Mouse (Mus musculus) neural tube, embryonic 11.5 days (tissue): ENCODE measurements around the gene Cish. TPM values are rescaled to one million over a fixed set of nuclear protein-coding genes. Genes with fewer than 3 reads are reported as not detected.
A peak's percentile ranks its signal among the peaks of the same experiment; 100 is the strongest.

Source experiments
- ATAC-seq: fragments of 200-750 bp; cut with Nextera tagmentation; 2 replicates; pipeline ENCODE4 v1.8.0; 2017; ENCODE audit warnings: moderate number of reproducible peaks, mild to moderate bottlenecking, moderate TSS enrichment, moderate library complexity; ENCODE audit not compliant: insufficient read depth, low FRiP score, low TSS enrichment
- DNase-seq: peaks from one replicate; pipeline ENCODE4 v3.0.0-alpha.2; 2015; ENCODE audit warnings: low spot score
- H3K27ac ChIP-seq: fragments of 300-500 bp; sonication (generic); 2 replicates; pipeline ENCODE4 v1.5.1; 2014; ENCODE audit warnings: low read depth, mild to moderate bottlenecking, low read length
- H3K27me3 ChIP-seq: fragments of 300-500 bp; sonication (generic); 2 replicates; pipeline ENCODE4 v1.6.1; 2014; ENCODE audit warnings: mild to moderate bottlenecking, low read length, mixed read lengths; ENCODE audit not compliant: control insufficient read depth, insufficient read depth
- H3K36me3 ChIP-seq: fragments of 300-500 bp; sonication (generic); 2 replicates; pipeline ENCODE4 v1.6.1; 2014; ENCODE audit warnings: mild to moderate bottlenecking, low read length, moderate library complexity, mixed read lengths; ENCODE audit not compliant: control insufficient read depth, insufficient read depth
- H3K4me1 ChIP-seq: fragments of 300-500 bp; sonication (generic); 2 replicates; pipeline ENCODE4 v1.6.1; 2014; ENCODE audit warnings: low read length, mixed read lengths; ENCODE audit not compliant: control insufficient read depth, insufficient read depth
- H3K4me2 ChIP-seq: fragments of 300-500 bp; sonication (generic); 2 replicates; pipeline ENCODE4 v1.6.1; 2014; ENCODE audit warnings: low read depth, mild to moderate bottlenecking, moderate library complexity
- H3K4me3 ChIP-seq: fragments of 300-500 bp; sonication (generic); 2 replicates; pipeline ENCODE4 v1.5.1; 2014; ENCODE audit warnings: low read depth, low read length
- H3K9ac ChIP-seq: fragments of 300-500 bp; sonication (generic); 2 replicates; pipeline ENCODE4 v1.6.1; 2014; ENCODE audit warnings: mild to moderate bottlenecking, low read length
- H3K9me3 ChIP-seq: fragments of 300-500 bp; sonication (generic); 2 replicates; pipeline ENCODE4 v1.6.1; 2016; ENCODE audit warnings: low read length; ENCODE audit not compliant: control insufficient read depth
- WGBS: fragments of 180-500 bp; shearing (Covaris S2); extraction: QIAGEN DNeasy Blood & Tissue Kit; methylation state at CpG from one replicate; pipeline ENCODE4 v1.1.7; 2014; 5-methylcytosine and 5-hydroxymethylcytosine counted together
- polyA plus RNA-seq: library from polyadenylated mRNA; unstranded; fragments of >200 nt; fragmentation: Nextera tagmentation; extraction: Ambion mirVana; gene quantifications from 2 replicates; pipeline ENCODE4 v1.2.1, GENCODE M21; 2014

Cish gene
- 5.1 and 6.4 TPM in 2 replicates for polyA plus RNA-seq

DNA sequence AAGGTAGTCTGAATTCAATTTTAAA is at the start of gene Cish:
Cish (plus strand) TSS at position 11 of the 25 bp plus-strand sequence.
- H3K27ac ChIP-seq: no peak within 1 kb of the TSS
- H3K4me2 ChIP-seq: peak within 1 kb of the TSS; percentile 90
- H3K9me3 ChIP-seq: no peaks in the 10 kb centered on the region
- peak within 1 kb of the TSS; percentile 59 for H3K4me3 ChIP-seq
- peak within 1 kb of the TSS; percentile 66 for H3K9ac ChIP-seq
- no peaks in the 10 kb centered on the region for H3K27me3 ChIP-seq
- no peak for ATAC-seq
- no peaks in the 10 kb centered on the region for H3K36me3 ChIP-seq
- no peak for DNase-seq
- peaks cover 6% of the 10 kb centered on the region; the same call in 1 of the 2 replicates for H3K4me1 ChIP-seq

DNA sequence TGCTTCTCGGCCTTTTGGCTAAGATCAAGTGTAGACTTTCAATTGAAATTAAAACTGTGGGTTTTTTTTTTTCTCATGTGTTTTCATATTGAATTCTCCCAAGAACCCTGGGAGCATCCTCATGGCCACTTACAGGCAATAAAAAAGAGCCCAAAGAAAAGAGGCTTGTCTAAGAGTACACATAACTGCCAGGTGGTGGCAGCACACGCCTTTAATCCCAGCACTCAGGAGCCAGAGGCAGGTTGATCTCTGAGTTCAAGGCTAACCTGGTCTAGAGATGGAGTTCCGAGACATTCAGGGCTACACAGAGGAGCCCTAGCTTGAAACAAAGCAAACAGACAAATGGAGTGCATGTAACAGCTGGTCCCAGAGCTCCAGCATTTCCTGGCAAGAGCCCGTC is 49.7 kb upstream of the Cish start:
- Histone ChIP-seq H3K36me3 (no peaks in the 10 kb centered on the region), H3K9ac (no peak overlapping the region), H3K27me3 (no peaks in the 10 kb centered on the region), H3K9me3 (no peaks in the 10 kb centered on the region), H3K4me1 (no peaks in the 10 kb centered on the region), H3K27ac (no peak overlapping the region), H3K4me2 (no peak overlapping the region), H3K4me3 (no peak overlapping the region)
- ATAC-seq (no peak), DNase-seq (no peak)
- 62% methylated on average over 4 of the region's 4 CpGs for WGBS

DNA sequence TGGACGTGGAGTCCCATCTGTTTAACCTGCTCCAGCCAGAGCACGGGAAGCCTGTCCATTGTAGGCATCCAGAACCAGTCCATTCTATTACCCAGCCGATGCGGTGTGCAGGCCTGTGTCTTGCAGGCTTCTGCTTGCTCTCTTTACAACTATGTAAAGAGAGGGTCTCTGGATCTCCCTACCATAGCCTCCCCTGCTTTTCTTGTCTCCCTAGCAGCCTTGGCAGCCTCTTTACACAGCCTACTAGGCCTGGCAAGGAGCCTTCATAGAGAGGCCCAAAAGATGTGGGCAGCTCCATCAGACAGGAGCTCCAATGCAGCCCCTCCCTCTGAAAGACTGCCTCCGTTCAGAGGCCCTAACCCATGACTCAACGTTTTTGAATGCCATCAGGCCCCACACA is 46.7 kb upstream of the Cish start:
- Histone ChIP-seq H3K9me3 (no peaks in the 10 kb centered on the region), H3K4me2 (no peak overlapping the region), H3K27me3 (no peaks in the 10 kb centered on the region), H3K27ac (no peak overlapping the region), H3K36me3 (no peaks in the 10 kb centered on the region), H3K4me3 (no peak overlapping the region), H3K4me1 (no peaks in the 10 kb centered on the region), H3K9ac (no peak overlapping the region)
- 76% methylated on average over 6 of the region's 6 CpGs for WGBS
- ATAC-seq (no peak), DNase-seq (no peak)

DNA sequence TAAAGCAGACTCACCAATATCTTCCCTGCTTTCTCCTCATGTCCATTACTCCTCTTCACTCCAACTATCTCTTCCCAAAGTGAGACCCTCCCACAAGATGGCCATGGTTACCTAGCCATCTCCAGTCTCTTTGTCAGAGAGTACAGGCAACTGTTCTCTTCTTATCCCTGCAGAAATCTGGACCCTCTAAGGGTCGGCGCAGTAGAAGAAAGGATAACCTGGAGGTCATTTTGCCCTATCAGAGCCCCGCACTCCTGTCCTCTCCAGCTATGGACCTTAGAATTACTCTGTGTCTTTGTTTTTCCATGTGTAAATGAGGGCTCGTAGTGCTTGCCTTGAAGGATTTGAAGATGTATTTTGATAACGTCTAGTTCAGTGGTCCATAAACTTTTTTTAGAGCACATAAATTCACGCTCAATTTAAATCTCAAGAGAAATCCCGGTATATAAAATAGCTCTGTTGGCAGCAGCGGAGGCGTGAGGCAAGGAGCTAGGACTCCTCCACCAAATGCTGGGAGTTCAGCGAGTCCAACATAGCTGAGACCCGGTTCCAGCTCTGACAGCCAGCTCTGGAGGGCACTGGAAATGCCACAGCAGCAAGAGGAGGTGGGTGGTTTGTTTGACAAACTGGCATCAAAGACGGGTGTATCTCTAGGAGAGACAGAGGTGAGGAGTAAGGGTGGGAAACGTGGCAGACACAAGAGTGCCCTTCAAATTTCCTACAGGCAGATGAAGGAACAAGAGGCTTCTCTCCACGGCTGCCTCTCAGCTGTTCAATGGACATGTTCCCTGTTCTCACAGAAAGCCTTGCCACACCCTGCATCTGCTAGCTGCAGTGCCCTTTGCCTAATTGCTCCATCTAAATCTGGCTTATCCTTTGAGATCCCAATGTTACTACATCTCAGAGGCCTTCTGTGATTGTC is 45.1 kb upstream of the Cish start:
- no peak for DNase-seq
- Histone ChIP-seq H3K4me3 (no peak overlapping the region), H3K4me1 (no peaks in the 10 kb centered on the region; the same call in 1 of the 2 replicates), H3K36me3 (no peaks in the 10 kb centered on the region), H3K4me2 (no peak overlapping the region), H3K9ac (no peak overlapping the region), H3K9me3 (no peaks in the 10 kb centered on the region), H3K27me3 (no peaks in the 10 kb centered on the region), H3K27ac (no peak overlapping the region)
- ATAC-seq: no peak
- WGBS: 82% methylated on average over 14 of the region's 14 CpGs

DNA sequence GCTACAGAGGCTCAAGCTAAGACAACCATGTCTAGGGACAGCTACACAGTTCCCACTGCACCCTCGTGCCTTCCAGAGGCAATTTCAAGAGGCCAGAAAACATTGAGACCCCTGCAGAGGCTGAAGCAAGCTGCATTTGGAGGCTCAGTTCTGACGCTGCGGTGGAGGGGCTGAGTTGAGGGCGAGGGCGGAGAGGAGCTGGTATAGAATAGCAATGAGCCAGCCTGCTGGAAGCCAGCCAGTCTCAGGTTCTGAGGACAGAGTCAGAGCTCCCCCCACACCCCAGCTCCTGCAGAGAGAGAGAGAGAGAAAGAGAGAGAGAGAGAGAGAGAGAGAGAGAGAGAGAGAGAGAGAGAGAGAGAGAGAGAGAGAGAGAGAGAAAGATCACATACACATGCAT is 43.7 kb upstream of the Cish start:
- Histone ChIP-seq H3K36me3 (no peaks in the 10 kb centered on the region), H3K27me3 (no peaks in the 10 kb centered on the region), H3K4me3 (no peak overlapping the region), H3K27ac (no peak overlapping the region), H3K9ac (no peak overlapping the region), H3K4me2 (no peak overlapping the region), H3K4me1 (no peaks in the 10 kb centered on the region; the same call in 1 of the 2 replicates), H3K9me3 (no peaks in the 10 kb centered on the region)
- 12% methylated on average over 5 of the region's 5 CpGs for WGBS
- DNase-seq (peak; percentile 38), ATAC-seq (no peak)

DNA sequence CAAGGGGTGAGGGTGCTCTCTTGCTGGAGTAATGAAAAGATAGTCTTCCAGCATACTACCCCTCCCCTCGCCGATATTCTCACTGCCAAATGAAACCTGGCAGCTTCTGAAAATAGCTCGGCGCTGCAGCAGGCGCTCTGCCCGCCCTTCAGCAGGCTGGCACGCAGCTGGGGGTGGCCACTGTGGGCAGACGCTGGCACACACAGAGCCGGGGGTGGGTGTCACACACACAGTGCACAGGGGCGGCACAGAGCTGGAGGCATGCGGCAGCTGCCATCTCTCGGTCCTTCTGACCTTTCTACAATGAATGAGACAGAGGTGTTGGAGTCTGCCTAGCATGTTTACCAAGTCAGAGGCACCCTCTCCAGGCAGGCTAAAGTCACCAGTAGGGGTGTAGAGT is 41.4 kb upstream of the Cish start:
- H3K27ac ChIP-seq: no peak overlapping the region
- H3K9ac ChIP-seq: no peak overlapping the region
- WGBS: 82% methylated on average over 12 of the region's 12 CpGs
- no peak overlapping the region for H3K4me2 ChIP-seq
- no peak for ATAC-seq
- no peak for DNase-seq
- H3K4me1 ChIP-seq: no peaks in the 10 kb centered on the region; the same call in 1 of the 2 replicates
- no peaks in the 10 kb centered on the region for H3K27me3 ChIP-seq
- H3K9me3 ChIP-seq: no peaks in the 10 kb centered on the region
- no peak overlapping the region for H3K4me3 ChIP-seq
- H3K36me3 ChIP-seq: no peaks in the 10 kb centered on the region

DNA sequence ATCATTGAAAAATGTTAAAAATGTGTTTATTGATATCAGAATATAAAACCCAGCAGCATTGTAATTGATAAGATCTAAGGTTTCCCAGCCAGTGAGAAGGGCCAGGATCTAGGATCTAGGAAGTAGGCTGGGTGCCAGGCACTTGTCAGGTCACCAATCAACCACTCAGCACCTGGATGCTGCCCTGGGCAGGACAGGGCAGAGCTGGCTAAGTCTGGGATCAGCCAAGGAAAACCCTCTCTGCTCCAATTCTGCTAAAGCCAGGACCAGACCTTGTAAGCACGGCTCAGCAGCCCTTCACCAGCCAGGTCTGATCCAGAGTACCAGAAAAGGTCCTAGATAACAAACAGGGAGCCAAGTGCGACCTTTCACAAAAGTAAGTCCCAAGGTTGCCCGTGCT is 40.9 kb upstream of the Cish start:
- Histone ChIP-seq H3K9me3 (no peaks in the 10 kb centered on the region), H3K4me2 (no peak overlapping the region), H3K9ac (no peak overlapping the region), H3K27me3 (no peaks in the 10 kb centered on the region), H3K4me1 (no peaks in the 10 kb centered on the region; the same call in 1 of the 2 replicates), H3K27ac (no peak overlapping the region), H3K4me3 (no peak overlapping the region), H3K36me3 (no peaks in the 10 kb centered on the region)
- DNase-seq: no peak
- 79% methylated on average over 3 of the region's 3 CpGs for WGBS
- no peak for ATAC-seq

DNA sequence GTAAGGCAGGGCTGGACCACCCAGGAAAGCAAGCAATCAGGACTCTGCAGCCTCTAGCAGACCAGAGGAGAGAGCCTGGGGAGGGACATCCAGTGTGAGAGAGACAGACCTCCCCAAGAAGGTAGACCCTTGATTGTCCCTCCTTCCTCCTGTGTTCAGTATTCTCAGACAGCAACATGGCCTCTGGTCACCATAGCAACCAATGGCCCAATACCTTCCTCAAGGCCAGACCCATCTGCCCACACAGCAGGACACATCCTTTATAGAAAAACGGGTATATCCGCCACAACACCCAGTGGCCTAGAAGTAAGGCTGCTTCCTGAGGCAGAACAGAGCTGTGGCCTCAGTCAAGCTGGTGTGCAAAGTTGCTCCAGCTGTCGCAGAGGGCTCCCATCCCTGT is 40.2 kb upstream of the Cish start:
- H3K4me3 ChIP-seq: no peak overlapping the region
- WGBS: 34% methylated on average over 3 of the region's 3 CpGs
- DNase-seq: no peak
- no peak for ATAC-seq
- no peaks in the 10 kb centered on the region for H3K27me3 ChIP-seq
- no peak overlapping the region for H3K4me2 ChIP-seq
- H3K36me3 ChIP-seq: no peaks in the 10 kb centered on the region
- H3K27ac ChIP-seq: no peak overlapping the region
- H3K9ac ChIP-seq: no peak overlapping the region
- no peaks in the 10 kb centered on the region for H3K9me3 ChIP-seq
- H3K4me1 ChIP-seq: no peaks in the 10 kb centered on the region; the same call in 1 of the 2 replicates

DNA sequence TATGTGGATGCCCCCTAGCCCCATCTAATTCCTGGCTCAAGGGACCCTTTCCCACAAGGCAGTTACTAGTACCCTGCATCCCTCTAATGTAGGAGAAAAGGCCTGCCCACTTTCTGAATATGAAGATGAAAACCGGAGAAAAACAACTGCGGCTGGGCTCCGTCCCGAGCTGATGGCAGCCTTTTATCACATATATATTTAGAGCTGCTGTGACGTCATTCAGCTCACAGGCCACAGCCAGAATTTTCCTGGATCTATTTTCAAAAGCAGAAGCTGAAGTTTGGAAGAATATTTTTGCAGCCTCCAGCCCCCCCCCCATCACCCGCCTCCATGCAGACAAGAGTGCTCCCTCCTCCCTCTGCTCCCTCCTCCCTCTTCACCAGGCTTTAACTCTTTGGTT is 36.3 kb upstream of the Cish start:
- ATAC-seq: no peak
- Histone ChIP-seq H3K9ac (no peak overlapping the region), H3K27ac (no peak overlapping the region), H3K9me3 (no peaks in the 10 kb centered on the region), H3K4me3 (no peak overlapping the region), H3K36me3 (no peaks in the 10 kb centered on the region), H3K27me3 (no peaks in the 10 kb centered on the region), H3K4me1 (no peaks in the 10 kb centered on the region; the same call in 1 of the 2 replicates), H3K4me2 (no peak overlapping the region)
- DNase-seq: no peak
- WGBS: 79% methylated on average over 6 of the region's 6 CpGs
